Mouse (Mus musculus) CH12F3 (cell line): Measurements from ENCODE around the gene Iqcm.
"Not testable (repeated sequence)": the region's sequence is repeated elsewhere in the genome, so short reads cannot be mapped to it uniquely, and the experiment has no call there.

Experiments
- in situ Hi-C: fragments of 300-500 bp; cut with MboI; formaldehyde crosslinking; loops from 2 replicates; pipeline ENCODE4 v1.14.3; 2020; ENCODE audit warnings: low sequenced_read_pairs

Iqcm gene

DNA sequence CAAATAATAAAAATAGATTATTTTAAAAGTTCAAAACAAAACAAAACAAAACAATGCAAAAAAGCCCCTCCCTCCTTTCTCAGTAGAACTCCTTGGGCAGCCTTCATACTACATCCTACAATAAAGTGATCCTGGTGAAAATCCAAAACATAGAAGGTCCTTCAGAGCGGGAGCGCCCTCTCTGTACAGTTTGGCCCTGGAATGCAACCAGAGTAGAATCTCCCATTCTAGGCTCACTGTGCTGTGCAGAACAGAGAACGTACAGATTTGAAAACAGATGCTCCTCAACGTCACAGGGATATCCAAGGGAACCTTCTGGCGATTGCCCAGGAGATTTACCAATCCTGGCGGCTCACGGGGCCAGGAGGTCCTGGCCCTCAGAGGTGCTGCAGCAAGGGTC, at the start of gene Iqcm:
TSS of gene Iqcm (plus strand) at position 301 of the 400 bp plus-strand sequence.
- in situ Hi-C loops, result no loop called here

DNA sequence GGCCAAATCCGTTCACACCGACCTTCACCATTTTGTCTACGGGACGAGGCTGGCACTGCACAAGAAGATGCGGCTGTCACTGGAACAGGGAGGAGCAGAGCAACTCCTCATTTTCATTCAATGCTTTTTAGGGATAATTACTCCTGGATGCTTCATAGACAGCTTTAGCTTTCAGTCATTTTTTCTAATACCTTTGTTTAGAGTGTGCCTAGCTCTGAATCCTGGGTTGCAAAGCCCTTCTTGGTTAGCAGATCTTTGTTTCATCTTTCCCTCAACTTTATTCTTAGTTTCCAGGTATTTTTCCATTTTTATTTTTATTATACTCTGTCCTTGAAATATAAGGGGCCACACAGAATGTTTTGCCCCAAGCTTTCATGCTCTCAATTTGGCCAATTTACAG, 42.0 kb upstream of the Iqcm start, which contains the start of gene Gm10358:
TSS of gene Gm10358 (minus strand) at position 101 of the 400 bp plus-strand sequence.
- in situ Hi-C loops, result no loop called here

DNA sequence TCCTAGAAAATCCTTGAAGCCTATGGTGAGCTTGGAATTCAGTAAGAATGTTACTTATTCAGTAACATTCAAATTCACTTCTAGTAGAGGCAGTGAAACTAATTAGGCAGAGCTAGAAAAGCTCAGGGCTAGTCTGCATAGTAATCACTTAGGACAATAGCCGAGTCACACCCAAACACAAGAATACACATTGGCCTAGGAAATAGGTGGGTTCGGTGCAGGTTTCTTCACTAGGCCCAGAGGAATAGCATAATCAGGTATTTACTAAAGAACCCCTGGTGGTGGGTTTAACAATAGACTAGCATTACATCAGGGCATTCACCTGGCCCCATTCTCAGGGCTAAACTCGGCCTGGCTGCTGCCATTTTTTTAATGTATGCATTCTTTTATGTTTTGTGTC, 32.8 kb upstream of the Iqcm start:
- in situ Hi-C loops, result not testable (repeated sequence)

DNA sequence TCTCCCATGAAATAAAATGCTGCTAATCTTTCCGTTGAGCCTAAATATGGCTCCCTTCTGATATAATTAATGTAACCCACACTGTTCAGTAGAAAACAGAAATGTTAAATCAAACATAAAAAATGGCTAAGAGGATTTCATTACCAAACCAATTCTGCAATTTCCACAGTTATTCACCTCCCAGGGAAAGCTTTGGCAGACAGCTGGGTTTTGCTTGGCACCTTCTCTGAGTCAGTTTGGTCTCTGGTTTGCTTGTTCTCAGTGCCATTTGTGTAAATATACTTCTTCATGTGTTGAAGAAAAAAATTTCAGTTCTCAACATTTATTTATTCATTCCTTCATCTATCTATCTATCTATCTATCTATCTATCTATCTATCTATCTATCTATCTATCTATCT, 28.3 kb downstream of the Iqcm start:
- in situ Hi-C loops, result no loop called here

DNA sequence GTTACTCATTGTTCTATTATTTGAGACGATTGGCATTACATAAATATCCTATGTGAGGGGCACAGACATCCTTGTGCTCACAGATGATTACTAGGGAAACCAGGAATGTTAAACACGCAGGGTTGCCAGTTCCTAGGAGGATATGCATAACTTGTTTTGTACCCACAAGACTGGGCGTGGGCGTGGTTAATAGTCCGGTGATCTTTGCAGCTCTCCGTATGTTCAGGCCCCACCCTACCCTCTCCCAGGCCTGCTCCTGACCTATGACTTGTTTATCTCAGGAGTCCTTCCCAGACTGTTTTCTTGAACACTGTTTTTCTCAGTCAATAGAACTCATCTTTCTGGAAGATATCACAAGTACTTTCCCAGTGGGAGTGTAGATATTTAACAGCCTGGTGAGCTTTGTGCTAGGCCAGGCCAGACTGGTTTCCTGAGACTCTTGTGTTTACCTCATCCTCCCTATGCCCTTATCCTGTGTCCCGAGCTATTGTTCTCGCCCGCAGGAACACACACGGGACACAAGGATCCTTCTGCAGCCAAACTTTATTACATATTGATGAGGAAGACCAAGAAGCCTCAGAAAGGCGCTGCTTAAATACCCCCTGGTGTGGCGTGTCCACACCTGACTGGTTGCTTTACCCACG, 40.7 kb downstream of the Iqcm start:
- in situ Hi-C loops, result no loop called here

DNA sequence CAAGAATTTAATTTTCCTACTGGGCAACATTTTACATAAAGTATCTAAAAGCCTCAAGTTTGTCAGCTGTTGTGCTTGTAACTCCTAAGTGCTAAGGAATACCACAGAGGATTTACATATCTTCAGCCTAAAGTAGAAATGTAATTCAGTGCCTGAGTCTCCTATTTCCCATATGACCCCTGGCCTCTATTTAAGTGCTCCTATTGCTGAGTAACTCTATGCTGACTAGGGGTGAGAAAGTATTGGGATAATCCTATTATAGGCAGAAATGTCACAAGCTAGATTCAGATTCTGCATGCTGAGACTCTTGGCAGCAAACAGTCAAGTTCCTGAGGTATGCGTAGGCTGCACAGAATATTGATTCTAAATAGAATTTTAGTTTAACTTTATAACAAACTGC, 60.8 kb downstream of the Iqcm start:
- in situ Hi-C loops, result no loop called here

DNA sequence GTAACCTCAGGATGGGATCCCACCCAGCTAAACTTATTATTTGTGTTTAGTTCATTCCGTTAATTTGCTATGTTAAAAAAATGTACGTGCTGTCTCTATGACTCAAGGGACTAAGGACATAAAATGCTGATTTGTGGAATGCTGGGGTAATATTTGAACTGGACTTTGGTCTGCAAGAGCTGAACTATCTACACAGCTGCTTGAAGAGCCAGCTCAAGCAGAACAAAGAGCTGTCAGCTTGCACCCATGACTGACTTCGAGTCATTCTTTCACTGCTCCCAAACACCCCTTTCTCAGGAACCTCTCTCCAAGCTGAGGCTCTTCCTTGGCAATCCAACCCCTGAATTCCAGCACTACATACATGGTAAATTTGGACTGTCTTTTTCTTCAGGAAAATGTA, 65.3 kb downstream of the Iqcm start:
- in situ Hi-C loops, result no loop called here

DNA sequence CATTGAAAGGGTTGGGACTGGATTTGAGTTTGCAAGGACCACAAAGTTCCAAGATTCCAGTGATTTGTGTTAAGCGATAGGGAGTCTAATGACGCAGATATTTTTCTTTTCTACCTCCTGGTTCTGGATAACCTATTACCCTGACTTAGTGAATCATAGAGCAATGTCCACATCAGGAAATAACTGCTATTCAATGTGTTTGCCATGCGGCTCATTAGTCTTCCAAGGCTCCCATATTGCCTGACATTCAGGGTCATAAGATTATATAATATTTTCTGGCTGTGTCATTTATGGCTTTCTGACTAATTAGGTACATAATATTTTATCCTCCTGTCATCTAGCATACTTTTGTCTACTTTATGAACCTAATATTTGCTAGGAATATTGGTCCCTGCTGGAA, 100.8 kb downstream of the Iqcm start:
- in situ Hi-C loops, result no loop called here

DNA sequence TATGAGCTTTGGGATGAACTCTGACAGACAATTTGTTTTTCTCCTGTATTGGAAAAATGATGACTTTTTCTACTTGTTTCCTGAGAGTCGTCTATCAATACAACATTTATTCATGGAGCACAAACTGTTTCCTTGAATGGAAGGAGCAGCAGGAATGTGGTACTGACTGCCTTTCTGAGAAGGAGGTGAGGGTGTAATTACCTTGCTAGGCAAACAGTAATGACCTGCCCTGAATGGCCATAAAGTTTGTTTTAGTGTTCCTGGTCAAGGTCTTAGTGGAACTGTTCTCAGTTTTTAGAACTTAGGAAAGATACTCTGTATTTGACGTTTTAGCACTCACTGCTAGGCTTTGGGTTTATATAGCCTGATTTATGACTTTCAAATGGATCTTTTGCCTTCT, 147.8 kb downstream of the Iqcm start:
- in situ Hi-C loops, result no loop called here

DNA sequence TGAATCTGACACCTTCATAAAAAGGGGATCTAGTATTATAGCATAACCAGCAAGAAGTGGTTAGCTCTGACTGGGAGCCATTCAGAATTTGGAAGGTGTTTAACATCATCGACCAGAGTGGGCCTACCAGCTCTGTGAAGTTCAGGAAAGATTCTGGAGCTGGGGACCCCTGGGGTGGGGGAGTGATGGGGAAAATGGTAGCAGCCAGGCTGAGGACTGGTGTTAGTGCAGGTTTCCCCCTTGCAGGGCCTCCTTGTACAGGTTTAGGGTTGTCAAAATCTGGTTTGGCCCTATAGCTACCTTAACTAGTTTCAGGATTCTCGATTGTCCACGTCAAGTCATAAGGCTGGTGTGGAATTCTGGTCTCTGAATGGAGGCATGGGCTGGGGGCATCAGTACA, 194.5 kb downstream of the Iqcm start:
- in situ Hi-C loops, result no loop called here

DNA sequence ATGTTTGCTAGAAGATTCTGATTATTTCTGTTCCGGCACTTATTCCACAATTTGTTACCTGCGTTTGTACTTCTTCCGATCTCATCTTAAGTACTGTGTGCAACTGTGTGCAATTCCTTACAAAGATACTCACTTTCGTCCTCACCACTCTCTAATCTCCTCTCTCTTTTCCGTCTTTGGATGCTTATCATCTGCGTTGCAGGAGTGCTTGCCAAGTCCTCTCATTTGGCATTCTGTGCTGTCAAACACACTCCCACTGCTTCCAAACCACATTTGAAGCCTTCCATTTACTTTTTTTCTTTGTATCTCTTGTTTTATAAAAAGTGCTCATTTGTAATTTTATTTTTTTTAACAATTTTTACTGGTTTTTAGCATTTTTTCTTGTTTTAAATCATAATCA, 210.8 kb downstream of the Iqcm start:
- in situ Hi-C loops, result no loop called here

DNA sequence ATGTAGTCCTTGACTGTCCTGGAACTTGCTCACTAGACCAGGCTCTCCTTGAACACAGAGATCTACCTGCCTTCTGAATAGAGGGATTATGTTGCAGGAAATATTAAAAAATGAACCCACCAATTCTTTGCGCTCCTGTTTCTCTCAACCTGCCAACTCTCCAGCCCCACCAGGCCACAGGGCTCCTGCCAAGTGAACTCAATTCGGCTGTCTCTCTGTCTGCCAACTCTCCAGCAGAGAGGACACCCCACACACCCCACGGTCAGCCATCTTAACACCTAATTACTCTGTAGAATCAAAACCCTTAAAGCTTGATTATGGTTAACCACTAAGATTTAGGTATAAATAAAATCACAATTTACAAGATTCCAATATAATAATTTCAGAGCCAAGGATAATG, 298.1 kb downstream of the Iqcm start:
- in situ Hi-C loops, result no loop called here

DNA sequence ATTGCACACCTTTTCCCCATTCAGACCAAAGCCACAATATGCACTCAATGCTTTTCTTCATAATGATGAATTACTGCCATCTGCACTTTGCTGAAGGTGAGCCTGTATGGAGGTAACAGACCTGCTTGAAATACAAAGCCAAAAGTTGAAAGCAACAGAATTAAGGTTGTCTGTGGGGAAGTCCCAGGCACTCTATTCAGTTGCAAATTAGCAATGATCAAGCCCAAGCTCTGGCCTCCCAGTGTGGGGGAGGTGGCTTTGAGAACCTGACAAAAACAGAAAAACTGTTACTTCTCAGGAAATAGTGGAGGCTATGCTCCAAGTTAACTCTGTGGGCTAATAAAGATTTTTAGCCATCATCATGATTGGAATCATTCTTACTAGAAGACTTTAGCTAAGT, 307.1 kb downstream of the Iqcm start:
- in situ Hi-C loops, result no loop called here

DNA sequence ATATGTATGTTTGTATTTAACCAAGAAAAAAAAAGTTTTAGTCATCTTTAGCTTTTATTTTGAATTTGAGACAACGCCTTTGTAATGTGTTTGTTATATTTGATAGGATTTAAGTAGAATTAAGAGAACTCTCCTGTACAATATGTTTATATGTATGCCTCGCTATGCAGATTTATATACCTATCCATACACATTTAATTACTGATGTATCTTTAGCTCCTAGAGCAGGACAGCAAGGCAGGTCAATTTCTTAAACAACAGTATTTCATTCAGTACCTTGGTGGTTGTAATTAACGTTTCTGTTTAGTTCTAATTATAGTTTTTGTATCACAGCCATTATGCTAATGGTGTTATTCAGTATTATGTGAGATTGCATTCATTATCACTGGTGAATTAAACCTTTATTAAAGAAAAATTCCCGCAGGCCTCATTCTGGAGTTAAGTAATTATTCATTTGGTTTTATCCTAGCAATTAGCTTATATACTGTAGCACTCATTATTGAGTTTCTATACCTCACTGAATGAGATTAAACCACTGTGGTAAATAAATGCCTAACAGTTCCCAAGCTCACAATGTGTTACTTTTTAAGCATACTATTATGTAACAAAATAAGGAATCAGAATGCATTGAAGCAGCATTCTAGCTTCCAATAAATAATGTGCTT, 380.1 kb downstream of the Iqcm start:
- in situ Hi-C loops, result no loop called here

DNA sequence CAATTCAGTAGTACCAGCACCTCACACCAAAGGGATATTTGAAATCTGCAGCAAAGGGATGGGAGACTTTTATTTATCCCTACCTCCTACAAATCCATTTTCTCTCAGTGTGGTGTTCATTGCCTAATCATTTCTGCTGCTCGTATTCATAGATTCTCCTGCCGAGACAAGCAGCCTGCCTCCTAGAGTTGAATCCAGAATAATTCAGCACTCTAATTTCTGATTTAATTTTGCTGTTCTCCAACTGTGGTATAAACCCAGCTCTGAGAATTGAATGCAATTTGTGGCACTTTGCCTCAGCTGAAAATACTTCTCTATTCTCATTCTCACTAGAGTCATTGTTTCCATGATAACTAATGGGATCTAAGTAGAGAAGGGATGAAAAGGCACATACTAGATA, 386.8 kb downstream of the Iqcm start:
- in situ Hi-C loops, result no loop called here

DNA sequence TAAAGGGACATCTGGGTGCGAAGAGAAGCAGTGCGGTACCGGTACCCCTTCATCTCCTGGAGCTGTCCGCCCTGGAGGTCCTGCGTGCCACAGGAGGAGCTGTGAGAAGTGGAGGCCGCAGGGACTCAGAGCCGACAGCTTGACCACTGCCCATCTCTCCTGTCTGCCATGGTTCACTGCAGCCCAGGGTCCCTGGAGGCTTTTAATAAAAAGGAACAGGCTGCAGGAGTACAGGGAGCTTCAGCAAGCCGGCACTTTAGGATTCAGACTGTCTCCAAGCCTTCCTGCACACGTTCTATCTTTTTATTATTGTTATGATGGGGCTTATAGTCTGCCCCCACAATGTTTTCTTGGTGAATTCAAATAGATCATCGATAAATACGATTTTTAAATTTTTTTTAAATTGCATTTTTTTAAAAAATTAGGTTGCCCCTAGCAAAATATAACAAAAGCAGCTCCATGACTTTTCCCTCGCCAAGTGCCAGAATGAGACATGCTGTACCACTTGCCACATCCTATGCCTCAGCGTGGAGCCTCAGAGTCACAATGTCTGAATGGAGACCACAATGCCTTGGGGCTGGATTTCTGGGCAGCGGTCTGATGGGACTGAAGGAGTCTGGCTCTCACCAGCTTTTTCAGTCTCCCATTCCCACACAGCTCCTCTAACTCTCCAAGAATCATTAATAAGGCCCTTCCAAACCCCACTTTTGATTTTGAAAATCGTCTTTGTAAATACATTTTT, 469.3 kb downstream of the Iqcm start:
- in situ Hi-C loops, result no loop called here

DNA sequence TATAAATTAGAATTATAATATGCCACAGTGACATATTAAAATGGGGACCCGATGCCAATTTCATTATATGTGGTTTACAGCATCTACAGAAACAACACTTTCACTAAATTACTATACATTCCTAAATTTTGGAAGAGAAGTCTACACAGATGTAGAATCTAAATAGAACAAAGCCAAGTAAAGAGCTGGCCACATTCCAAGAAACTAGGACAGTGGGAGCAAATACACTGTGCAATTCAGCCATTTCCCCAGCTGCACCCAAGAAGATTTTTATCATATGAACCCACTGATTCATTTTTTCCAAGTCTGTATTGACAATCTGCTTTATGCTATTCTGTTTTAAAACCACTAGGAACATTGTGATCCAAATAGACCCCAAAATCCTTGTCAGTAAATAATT, 500.7 kb downstream of the Iqcm start:
- in situ Hi-C loops, result no loop called here

DNA sequence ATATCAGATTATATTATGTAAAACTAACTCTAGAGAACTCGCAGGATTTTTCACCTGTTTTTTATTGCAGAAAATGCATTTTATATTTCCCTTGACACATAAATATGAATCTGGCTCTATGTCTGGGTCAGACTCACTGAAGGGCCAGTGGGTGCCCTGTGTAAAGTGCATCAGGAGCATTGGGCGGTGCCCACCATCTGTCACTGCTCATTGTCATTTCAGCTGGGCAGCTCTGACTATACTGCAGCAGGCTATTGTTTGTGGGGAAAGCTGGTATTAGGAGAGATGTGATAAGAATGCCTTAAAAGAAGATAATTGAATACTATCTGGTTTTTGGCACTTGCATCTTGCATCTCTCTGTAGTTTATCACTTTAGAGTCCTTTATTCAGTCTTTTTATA, 507.5 kb downstream of the Iqcm start:
- in situ Hi-C loops, result no loop called here

DNA sequence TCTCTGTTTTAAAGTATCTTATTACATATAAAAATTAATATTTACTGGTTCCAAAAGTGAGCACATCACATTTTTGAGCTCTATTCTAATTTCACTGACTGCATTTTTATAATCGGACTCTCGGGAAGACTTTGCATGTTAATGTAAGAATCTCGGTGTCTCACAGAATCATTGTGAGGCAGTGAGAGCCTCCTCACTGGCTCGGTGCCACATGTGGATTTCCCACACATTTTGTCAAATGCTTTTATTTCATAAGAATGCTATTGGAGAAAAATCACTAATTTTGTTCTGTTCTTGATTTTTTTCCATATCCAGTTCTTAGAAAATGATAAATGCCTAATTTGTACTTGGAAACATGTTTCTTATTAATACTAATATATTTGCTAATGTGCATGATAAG, 570.0 kb downstream of the Iqcm start:
- in situ Hi-C loops, result no loop called here
